Mouse (Mus musculus) limb, embryonic 11.5 days (tissue): ENCODE measurements around the gene Eci1. TPM values are rescaled to one million over a fixed set of nuclear protein-coding genes. Genes with fewer than 3 reads are reported as not detected.

Experiments
- ATAC-seq: fragments of 200-750 bp; cut with Nextera tagmentation; 2 replicates; pipeline ENCODE4 v1.8.0; 2017; ENCODE audit warnings: low read depth; ENCODE audit not compliant: insufficient number of reproducible peaks, low FRiP score, low TSS enrichment
- DNase-seq: peaks from one replicate; pipeline ENCODE4 v3.0.0-alpha.2; 2015; ENCODE audit warnings: low spot score
- H3K27ac ChIP-seq: fragments of 300-500 bp; sonication (generic); replicated peaks from 2 replicates; pipeline ENCODE4 v1.5.1; 2014; ENCODE audit warnings: low read depth, mild to moderate bottlenecking, low read length
- H3K27me3 ChIP-seq: fragments of 300-500 bp; sonication (generic); 2 replicates; pipeline ENCODE4 v1.6.1; 2014; ENCODE audit warnings: mild to moderate bottlenecking, low read length, mixed read lengths; ENCODE audit not compliant: control insufficient read depth, insufficient read depth
- H3K36me3 ChIP-seq: fragments of 300-500 bp; sonication (generic); 2 replicates; pipeline ENCODE4 v1.6.1; 2014; ENCODE audit warnings: mild to moderate bottlenecking, low read length, moderate library complexity, mixed read lengths; ENCODE audit not compliant: control insufficient read depth, insufficient read depth
- H3K4me1 ChIP-seq: fragments of 300-500 bp; sonication (generic); 2 replicates; pipeline ENCODE4 v1.6.1; 2014; ENCODE audit warnings: low read length, mixed read lengths; ENCODE audit not compliant: control insufficient read depth, insufficient read depth
- H3K4me2 ChIP-seq: fragments of 300-500 bp; sonication (generic); 2 replicates; pipeline ENCODE4 v1.6.1; 2014; ENCODE audit warnings: low read depth, mild to moderate bottlenecking, moderate library complexity; ENCODE audit not compliant: severe bottlenecking
- H3K4me3 ChIP-seq: fragments of 300-500 bp; sonication (generic); 2 replicates; pipeline ENCODE4 v1.5.1; 2014; ENCODE audit warnings: low read depth, low read length
- H3K9ac ChIP-seq: fragments of 300-500 bp; sonication (generic); 2 replicates; pipeline ENCODE4 v1.6.1; 2014; ENCODE audit warnings: mild to moderate bottlenecking, low read length
- H3K9me3 ChIP-seq: fragments of 300-500 bp; sonication (generic); 2 replicates; pipeline ENCODE4 v1.6.1; 2016; ENCODE audit warnings: low read length; ENCODE audit not compliant: control insufficient read depth
- WGBS: fragments of 180-500 bp; shearing (Covaris S2); extraction: QIAGEN DNeasy Blood & Tissue Kit; methylation state at CpG from one replicate; pipeline ENCODE4 v1.1.7; 2014; 5-methylcytosine and 5-hydroxymethylcytosine counted together
- polyA plus RNA-seq: library from polyadenylated mRNA; unstranded; fragments of >200 nt; fragmentation: Nextera tagmentation; extraction: Ambion mirVana; gene quantifications from 2 replicates; pipeline ENCODE4 v1.2.1, GENCODE M21; 2014

The Eci1 gene
- polyA plus RNA-seq, 1 experiment from 2014 or later = 90.0 TPM

DNA sequence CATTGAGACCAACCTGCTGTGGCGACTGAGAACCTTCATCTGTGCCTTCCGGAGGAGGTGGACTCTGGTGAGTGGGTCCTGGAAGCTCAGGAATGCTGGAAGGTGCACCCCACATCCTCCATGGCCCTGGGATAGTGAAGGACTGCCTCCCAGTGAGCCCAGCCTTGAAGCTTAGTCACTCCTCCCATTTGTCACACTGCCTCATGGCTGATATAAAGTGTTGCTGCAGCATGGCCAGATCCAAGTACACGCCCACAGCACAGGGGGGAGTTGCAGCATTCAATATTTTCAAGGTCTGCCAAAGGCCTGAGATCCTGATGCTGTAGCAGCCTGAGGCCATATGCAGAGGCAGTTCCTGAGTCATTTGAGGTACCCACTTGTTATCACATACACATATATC is 24.1 kb upstream of the Eci1 start:
- Histone ChIP-seq H3K4me2 (no peak overlapping the region), H3K36me3 (peaks cover under 1% of the 10 kb centered on the region; the same call in 1 of the 2 replicates), H3K4me1 (no peaks in the 10 kb centered on the region), H3K9ac (no peak overlapping the region), H3K27ac (no peak overlapping the region), H3K4me3 (no peak overlapping the region), H3K9me3 (no peaks in the 10 kb centered on the region), H3K27me3 (no peaks in the 10 kb centered on the region)
- DNase-seq (no peak), ATAC-seq (no peak)
- WGBS = 78% methylated on average over 3 of the region's 3 CpGs

DNA sequence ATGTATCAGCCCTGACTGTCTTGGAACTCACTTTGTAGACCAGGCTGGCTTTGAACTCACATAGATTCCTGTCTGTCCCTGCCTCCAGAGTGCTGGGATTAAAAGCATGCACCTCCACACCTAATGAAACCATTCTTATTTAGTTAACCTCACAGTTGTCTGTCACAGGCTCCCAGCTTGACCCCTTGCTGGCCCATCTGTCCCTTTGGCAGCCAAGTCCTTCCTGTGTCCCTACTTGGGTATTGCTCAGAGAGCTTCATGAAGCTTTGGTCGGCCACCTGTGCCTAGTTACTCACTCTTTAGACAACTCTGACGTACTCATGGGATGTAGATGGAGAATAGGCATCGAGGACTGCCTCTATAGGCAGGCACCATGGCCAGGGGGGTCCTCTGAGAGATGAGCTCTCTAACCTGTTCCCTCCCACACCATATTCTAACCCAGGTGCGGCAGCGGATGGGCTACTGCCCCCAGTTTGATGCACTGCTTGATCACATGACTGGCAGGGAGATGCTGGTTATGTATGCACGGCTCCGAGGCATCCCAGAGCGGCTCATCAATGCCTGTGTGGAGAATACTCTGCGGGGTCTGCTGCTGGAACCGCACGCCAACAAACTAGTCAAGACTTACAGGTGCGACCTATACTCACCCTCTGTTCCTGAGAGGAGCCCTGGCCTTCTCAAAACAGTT is 19.2 kb upstream of the Eci1 start:
- ATAC-seq (no peak), DNase-seq (no peak)
- Histone ChIP-seq H3K9ac (no peak overlapping the region), H3K9me3 (no peaks in the 10 kb centered on the region), H3K27me3 (no peaks in the 10 kb centered on the region), H3K4me1 (no peaks in the 10 kb centered on the region), H3K36me3 (peaks cover 2% of the 10 kb centered on the region), H3K4me2 (no peak overlapping the region), H3K4me3 (no peak overlapping the region), H3K27ac (no peak overlapping the region)
- WGBS = 88% methylated on average over 12 of the region's 12 CpGs

DNA sequence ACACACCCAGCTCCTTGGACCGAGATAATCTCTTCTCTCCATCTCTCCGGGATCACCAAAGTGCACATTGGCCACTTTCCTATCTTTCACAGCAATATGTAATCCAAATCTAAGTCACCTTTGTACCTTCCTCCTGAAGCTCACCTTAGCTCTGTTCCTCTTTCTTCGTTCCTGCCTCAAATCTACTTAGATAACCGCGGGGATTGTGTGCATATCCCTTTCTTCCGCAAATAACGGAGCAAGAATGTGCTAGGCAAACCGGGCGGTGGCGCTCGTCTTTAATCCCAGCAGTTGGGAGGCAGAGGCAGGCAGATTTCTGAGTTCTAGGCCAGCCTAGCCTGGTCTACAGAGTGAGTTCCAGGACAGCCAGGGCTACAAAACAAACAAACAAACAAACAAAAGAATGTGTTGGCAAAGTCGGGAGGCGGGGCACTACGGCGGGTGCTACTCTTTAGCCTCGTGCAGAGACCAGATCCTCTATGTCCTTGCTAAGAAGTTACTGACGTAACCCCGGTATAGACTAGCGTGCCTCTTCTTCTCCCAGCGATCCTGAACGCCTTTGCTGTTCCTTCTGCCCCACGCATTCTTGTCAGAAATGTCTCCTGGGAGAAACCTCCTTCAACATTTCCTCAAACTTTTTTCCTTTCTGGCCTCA is 12.8 kb upstream of the Eci1 start:
- H3K27me3 ChIP-seq = no peaks in the 10 kb centered on the region
- H3K4me1 ChIP-seq = peaks cover 5% of the 10 kb centered on the region; the same call in 1 of the 2 replicates
- WGBS = 34% methylated on average over 22 of the region's 22 CpGs
- ATAC-seq (peak; percentile 21), DNase-seq (no peak)
- H3K27ac ChIP-seq = no peak overlapping the region; the same call in 1 of the 2 replicates
- peak overlapping the region; percentile 72 for H3K4me2 ChIP-seq
- H3K4me3 ChIP-seq = peak overlapping the region; percentile 91
- peaks cover 12% of the 10 kb centered on the region for H3K36me3 ChIP-seq
- no peaks in the 10 kb centered on the region for H3K9me3 ChIP-seq
- H3K9ac ChIP-seq = peak overlapping the region; percentile 69

DNA sequence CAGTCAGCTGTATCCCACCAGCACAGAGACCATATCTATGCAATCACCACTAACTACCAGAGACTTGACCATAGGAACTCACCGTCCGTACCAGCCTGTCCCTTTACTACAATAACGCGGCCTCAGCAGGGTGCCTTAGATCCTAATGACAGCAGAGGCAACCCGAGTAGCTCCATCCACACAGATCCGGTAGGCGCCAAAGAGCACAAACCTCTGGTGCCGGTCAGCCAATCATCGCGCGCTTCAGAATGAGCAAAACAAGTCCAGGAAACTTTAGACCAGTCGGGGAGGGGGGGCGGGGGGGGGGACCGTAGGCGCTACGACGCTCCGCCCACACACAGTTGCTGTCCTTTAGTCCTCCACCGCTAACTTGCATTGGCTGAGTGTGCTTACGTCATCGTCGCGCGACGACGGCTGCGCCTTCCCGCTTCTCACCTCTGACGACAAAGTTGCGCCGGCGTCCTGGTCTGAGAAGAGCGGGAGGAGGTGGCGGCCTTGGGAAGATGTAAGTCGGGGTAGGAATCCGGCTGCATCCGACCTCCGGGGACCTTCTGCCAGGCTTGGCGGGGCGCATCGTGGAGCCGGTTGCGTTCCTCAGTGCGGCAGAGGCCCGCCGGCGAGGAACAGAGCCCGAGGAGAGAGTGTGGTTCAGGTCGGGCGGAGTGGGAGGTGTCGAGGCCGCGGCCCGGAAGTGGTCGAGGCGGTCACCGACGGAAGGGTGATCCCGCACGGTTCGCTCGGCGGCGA is 12.0 kb upstream of the Eci1 start, which contains the start of gene Rnps1:
TSS of gene Rnps1 (plus strand) at position 336 of the 747 bp plus-strand sequence.
- peak; percentile 93 for ATAC-seq
- WGBS = under 1% methylated on average over 64 of the region's 64 CpGs
- peaks cover 19% of the 10 kb centered on the region for H3K36me3 ChIP-seq

DNA sequence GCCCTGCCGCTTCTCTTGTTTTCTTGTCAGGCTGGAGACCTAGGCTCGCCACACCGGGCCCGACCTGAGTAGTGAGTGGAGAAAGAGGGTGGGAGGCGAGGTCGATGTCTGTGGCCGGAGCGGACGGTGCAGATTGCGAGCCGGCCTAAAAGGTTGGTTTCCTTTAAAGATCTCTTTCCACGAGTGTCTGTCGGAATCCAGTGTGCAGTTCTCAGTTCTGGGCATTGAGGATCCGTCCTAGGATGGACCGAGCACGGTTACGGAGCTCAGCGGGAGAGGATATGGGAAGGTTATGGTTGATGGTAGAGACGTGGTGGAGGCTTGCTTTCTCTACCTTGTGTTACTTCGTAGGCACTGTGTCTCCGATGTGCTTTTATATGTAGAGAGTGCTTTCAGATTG is 11.4 kb upstream of the Eci1 start:
- WGBS = under 1% methylated on average over 21 of the region's 21 CpGs
- H3K4me2 ChIP-seq = peak overlapping the region; percentile 76
- no peak for ATAC-seq
- H3K27ac ChIP-seq = peak overlapping the region; percentile 85; the same call in 1 of the 2 replicates
- H3K4me1 ChIP-seq = peaks cover 5% of the 10 kb centered on the region; the same call in 1 of the 2 replicates
- peaks cover 22% of the 10 kb centered on the region for H3K36me3 ChIP-seq
- H3K9ac ChIP-seq = peak overlapping the region; percentile 92
- no peaks in the 10 kb centered on the region for H3K9me3 ChIP-seq
- H3K4me3 ChIP-seq = peak overlapping the region; percentile 91
- H3K27me3 ChIP-seq = no peaks in the 10 kb centered on the region
- DNase-seq = no peak

More for the DNA sequence above, 12.0 kb upstream of the Eci1 start, which contains the start of gene Rnps1:
- Histone ChIP-seq H3K27ac (peak within 1 kb of the TSS; percentile 85), H3K27me3 (no peaks in the 10 kb centered on the region), H3K9me3 (no peaks in the 10 kb centered on the region), H3K4me2 (peak within 1 kb of the TSS; percentile 76), H3K4me1 (peaks cover 5% of the 10 kb centered on the region; the same call in 1 of the 2 replicates), H3K9ac (peak within 1 kb of the TSS; percentile 92), H3K4me3 (peak within 1 kb of the TSS; percentile 91)
- DNase-seq = peak; percentile 100

DNA sequence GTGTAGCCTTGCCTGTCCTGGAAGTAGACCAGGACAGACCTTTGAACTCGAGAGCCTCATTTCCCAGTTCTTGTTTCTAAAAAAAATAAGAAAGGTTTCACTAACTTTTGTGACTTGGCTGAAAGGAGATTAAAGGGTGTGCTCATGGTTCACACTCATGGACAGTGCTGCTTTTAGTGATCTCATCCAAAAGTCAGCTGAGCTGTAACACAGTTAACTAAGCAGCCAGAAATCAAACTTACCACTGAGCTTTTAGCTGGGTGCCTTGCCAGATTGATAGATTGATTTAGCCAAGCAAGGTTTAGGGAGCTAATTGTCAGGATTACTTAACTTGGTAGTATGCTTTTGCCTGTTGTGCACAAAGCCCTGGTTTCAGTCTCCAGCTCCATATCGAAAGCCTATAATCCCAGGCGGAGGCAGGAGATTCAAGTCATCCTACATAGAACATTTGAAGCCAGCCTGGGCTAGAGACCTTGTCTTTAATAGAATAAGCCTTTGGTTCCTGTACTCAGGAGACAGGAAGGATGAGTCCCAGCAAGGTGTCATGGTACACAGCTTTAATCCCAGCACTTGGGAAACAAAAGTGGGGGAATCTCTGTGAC is 10.3 kb upstream of the Eci1 start:
- peaks cover 5% of the 10 kb centered on the region; the same call in 1 of the 2 replicates for H3K4me1 ChIP-seq
- H3K4me3 ChIP-seq = peak overlapping the region; percentile 91
- DNase-seq (no peak), ATAC-seq (no peak)
- H3K9me3 ChIP-seq = no peaks in the 10 kb centered on the region
- H3K4me2 ChIP-seq = peak overlapping the region; percentile 76
- H3K27me3 ChIP-seq = no peaks in the 10 kb centered on the region
- WGBS = 92% methylated on average over 3 of the region's 3 CpGs
- H3K9ac ChIP-seq = no peak overlapping the region
- H3K36me3 ChIP-seq = peaks cover 32% of the 10 kb centered on the region
- no peak overlapping the region for H3K27ac ChIP-seq

DNA sequence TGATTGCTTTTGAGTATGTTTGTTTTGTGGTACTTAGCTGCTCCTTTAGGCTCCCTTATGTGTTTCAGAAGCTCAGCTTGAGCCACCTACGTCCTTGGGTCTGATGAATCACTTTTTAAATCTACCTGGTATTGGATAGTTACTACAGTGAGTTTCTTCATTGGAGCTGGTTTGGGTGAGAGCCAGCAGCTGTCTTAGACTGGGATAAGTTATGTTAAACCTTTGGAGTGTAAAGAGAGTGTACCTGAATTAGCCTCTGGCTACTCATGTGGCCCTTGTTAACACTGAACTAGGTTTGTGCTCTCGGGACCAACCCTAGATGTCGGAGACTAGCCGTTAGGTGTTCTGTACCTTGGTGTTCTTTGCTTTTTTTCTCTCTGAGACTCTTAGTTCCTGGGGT is 3.3 kb upstream of the Eci1 start:
- Histone ChIP-seq H3K27ac (no peak overlapping the region), H3K4me1 (no peaks in the 10 kb centered on the region), H3K9ac (no peak overlapping the region), H3K4me2 (no peak overlapping the region), H3K36me3 (peaks cover 55% of the 10 kb centered on the region), H3K27me3 (no peaks in the 10 kb centered on the region), H3K4me3 (no peak overlapping the region), H3K9me3 (no peaks in the 10 kb centered on the region)
- no peak for ATAC-seq
- 95% methylated on average over 4 of the region's 4 CpGs for WGBS
- no peak for DNase-seq

DNA sequence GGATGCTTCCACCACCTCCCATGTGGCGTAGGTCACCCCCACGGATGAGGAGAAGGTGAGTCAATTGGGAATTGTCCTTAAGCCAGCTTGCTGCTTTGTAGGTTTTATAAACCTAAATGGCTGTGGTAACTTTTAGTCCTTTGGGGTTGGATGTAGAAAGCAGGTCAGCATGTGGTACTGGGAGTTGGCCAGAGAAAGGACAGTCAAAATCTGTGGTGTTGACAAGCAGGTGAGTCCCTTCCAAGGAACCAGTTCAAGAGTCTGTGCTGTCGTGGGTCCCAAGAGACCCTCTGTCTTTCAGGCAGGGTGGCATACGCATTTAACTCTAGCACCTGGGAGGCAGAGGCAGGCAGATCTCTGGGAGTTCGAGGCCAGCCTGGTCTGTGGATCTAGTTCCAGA is 2.0 kb upstream of the Eci1 start:
- Histone ChIP-seq H3K9me3 (no peaks in the 10 kb centered on the region), H3K27me3 (no peaks in the 10 kb centered on the region), H3K9ac (no peak overlapping the region), H3K4me2 (no peak overlapping the region; the same call in 1 of the 2 replicates), H3K4me3 (no peak overlapping the region), H3K36me3 (peaks cover 43% of the 10 kb centered on the region), H3K4me1 (no peaks in the 10 kb centered on the region), H3K27ac (no peak overlapping the region)
- WGBS = 94% methylated on average over 5 of the region's 5 CpGs
- DNase-seq = no peak
- ATAC-seq = no peak
